Mouse (Mus musculus) erythroblast, embryonic 14.5 days (primary cell): Measurements from ENCODE around the gene G0s2.

Experiments used
- GATA1 ChIP-seq: IDR thresholded peaks from 2 replicates; pipeline ENCODE4 v1.6.1; 2012; ENCODE audit warnings: low read length, inconsistent platforms, mixed read lengths
- TAL1 ChIP-seq: IDR thresholded peaks from 3 replicates; pipeline ENCODE4 v1.6.1; 2012; ENCODE audit warnings: low read length, inconsistent platforms, mixed read lengths

- TF ChIP-seq TAL1 (no peak), GATA1 (no peak)
These were observed 42.5 kb downstream of the G0s2 start for GRCm38 (mm10) chr1:193230531-193230930.
